In genomic region chr17:65857617-65858016, GRCm38 (mm10) we compare ENCODE assay signal across 32 mouse cellular contexts. TPM values are rescaled to one million over a fixed set of nuclear protein-coding genes. Genes with fewer than 3 reads are reported as not detected.
DNase-seq lines count a peak whose midpoint lies in the region; ATAC-seq lines count a peak whose summit lies in the region.
"Had no signal": no experiment of that assay in that cellular context is flagged by ENCODE, and none has a peak within 500 bp of the region (broad histone marks: within the 10 kb centered on the region; RNA-seq: fewer than 3 reads in every experiment).

No protein-coding gene starts in this region.

- WGBS in liver, embryonic 11.5 days = 22% methylated on average over 4 of the region's 4 CpGs
- 17% methylated on average over 4 of the region's 4 CpGs for whole genome bisulfite sequencing in liver, embryonic 16.5 days (ENCODE audit: insufficient replicate concordance)

- no peak overlapping the region for H3K4me2 ChIP-seq in liver, embryonic 11.5 days
- H3K4me2 ChIP-seq in liver, embryonic 16.5 days (ENCODE audit: low read depth, low read length) = no peak overlapping the region
- H3K4me2 ChIP-seq: embryonic facial prominence, embryonic 12.5 days; forebrain, embryonic 15.5 days; heart, embryonic 13.5 days; hindbrain, embryonic 15.5 days; kidney, embryonic 15.5 days; midbrain, embryonic 13.5 days; neural tube, embryonic 13.5 days had no signal

- peak overlapping the region; percentile 36; the same call in 1 of the 2 replicates for H3K27ac ChIP-seq in liver, embryonic 11.5 days (ENCODE audit: low read depth, low read length)
- H3K27ac ChIP-seq in liver, embryonic 16.5 days (ENCODE audit: low read length) = no peak overlapping the region
- H3K27ac ChIP-seq: embryonic facial prominence, embryonic 12.5 days; forebrain, embryonic 10.5 days; forebrain, embryonic 15.5 days; heart, embryonic 13.5 days; hindbrain, embryonic 10.5 days; hindbrain, embryonic 15.5 days; kidney, embryonic 15.5 days; midbrain, embryonic 13.5 days; neural tube, embryonic 13.5 days had no signal

- no peaks in the 10 kb centered on the region for H3K27me3 ChIP-seq in liver, embryonic 11.5 days (replicated peaks; ENCODE audit: control insufficient read depth, insufficient read depth, low read length)
- no peaks in the 10 kb centered on the region for H3K27me3 ChIP-seq in liver, embryonic 16.5 days (ENCODE audit: control insufficient read depth, insufficient read depth, low read depth, low read length)
- H3K27me3 ChIP-seq: embryonic facial prominence, embryonic 12.5 days; forebrain, embryonic 15.5 days; heart, embryonic 13.5 days; hindbrain, embryonic 15.5 days; kidney, embryonic 15.5 days; megakaryocyte, embryonic 14.5 days; midbrain, embryonic 13.5 days; neural tube, embryonic 13.5 days had no signal

- DNase-seq in liver, embryonic 11.5 days (ENCODE audit: low spot score) = no peak
- no peak for DNase-seq in liver
- no peak for DNase-seq in layer of hippocampus, postnatal 10 days (ENCODE audit: low spot score in 2 of 2)
- DNase-seq in cerebellum, postnatal 10 days = no peak
- no peak for DNase-seq in yolk sac, embryonic 10.5 days (ENCODE audit: low spot score)
- DNase-seq: adrenal gland, adult 2 months; cerebellum, adult 8-10 months; cerebellum, postnatal 36 days; embryo, embryonic 11 days; gastrocnemius, postnatal 36 days; heart, adult 18-20 months; heart, postnatal 10 days; kidney, adult 11 months; kidney, postnatal 25 days; lung, postnatal 36 days; retina, postnatal 1 day; right cerebral cortex, postnatal 14 days; thymus, postnatal 14 days had no signal

- H3K9ac ChIP-seq in liver, embryonic 11.5 days (ENCODE audit: low read depth, low read length) = no peak overlapping the region
- H3K9ac ChIP-seq in liver, embryonic 16.5 days (ENCODE audit: low read depth, low read length) = no peak overlapping the region
- H3K9ac ChIP-seq: embryonic facial prominence, embryonic 12.5 days; forebrain, embryonic 15.5 days; heart, embryonic 13.5 days; hindbrain, embryonic 15.5 days; kidney, embryonic 15.5 days; midbrain, embryonic 13.5 days; neural tube, embryonic 13.5 days had no signal

- H3K4me3 ChIP-seq in liver, embryonic 11.5 days (ENCODE audit: low read depth, low read length) = no peak overlapping the region
- no peak overlapping the region for H3K4me3 ChIP-seq in liver, embryonic 16.5 days (ENCODE audit: low read depth, low read length)
- H3K4me3 ChIP-seq: embryonic facial prominence, embryonic 12.5 days; forebrain, embryonic 10.5 days; forebrain, embryonic 15.5 days; heart, embryonic 13.5 days; hindbrain, embryonic 10.5 days; hindbrain, embryonic 15.5 days; kidney, embryonic 15.5 days; megakaryocyte, embryonic 14.5 days; midbrain, embryonic 13.5 days; neural tube, embryonic 13.5 days had no signal

- peaks cover 15% of the 10 kb centered on the region for H3K4me1 ChIP-seq in liver, embryonic 11.5 days (replicated peaks; ENCODE audit: control insufficient read depth, insufficient read depth, low read length)
- H3K4me1 ChIP-seq in liver, embryonic 16.5 days (ENCODE audit: control insufficient read depth, low read depth, low read length) = no peaks in the 10 kb centered on the region
- H3K4me1 ChIP-seq: embryonic facial prominence, embryonic 12.5 days; forebrain, embryonic 10.5 days; forebrain, embryonic 15.5 days; hindbrain, embryonic 10.5 days; hindbrain, embryonic 15.5 days; kidney, embryonic 15.5 days; midbrain, embryonic 13.5 days; neural tube, embryonic 13.5 days had no signal

- peaks cover 2% of the 10 kb centered on the region; the same call in 1 of the 2 replicates for H3K9me3 ChIP-seq in liver, embryonic 11.5 days (ENCODE audit: control insufficient read depth, low read length)
- H3K9me3 ChIP-seq in liver, embryonic 16.5 days (replicated peaks; ENCODE audit: control insufficient read depth, low read length) = no peaks in the 10 kb centered on the region
- H3K9me3 ChIP-seq: embryonic facial prominence, embryonic 12.5 days; forebrain, embryonic 10.5 days; forebrain, embryonic 15.5 days; heart, embryonic 13.5 days; hindbrain, embryonic 10.5 days; hindbrain, embryonic 15.5 days; kidney, embryonic 15.5 days; megakaryocyte, embryonic 14.5 days; midbrain, embryonic 13.5 days; neural tube, embryonic 13.5 days had no signal

- peaks cover 25% of the 10 kb centered on the region for H3K36me3 ChIP-seq in liver, embryonic 11.5 days (ENCODE audit: control insufficient read depth, insufficient read depth, low read length)
- peaks cover 22% of the 10 kb centered on the region for H3K36me3 ChIP-seq in liver, embryonic 16.5 days (ENCODE audit: control insufficient read depth, insufficient read depth)

- peak; percentile 54 for ATAC-seq in liver, embryonic 11.5 days (replicated peaks; ENCODE audit: low FRiP score)
- 0 out of 2 replicates have a peak, but pooled peaks have one; percentile 14 for ATAC-seq in erythroid progenitor cell, adult 5-6 weeks (replicated peaks; ENCODE audit: low FRiP score, poor library complexity, severe bottlenecking)
- peak; percentile 53 for ATAC-seq in liver, embryonic 16.5 days (ENCODE audit: low read depth)
- ATAC-seq: activated CD4-positive, CD25-positive, alpha-beta regulatory T cell, adult 4 months; forebrain, embryonic 15.5 days; inflammation-experienced regulatory T-cells, adult 6 months; midbrain, embryonic 13.5 days had no signal

RNA-seq across cellular contexts. Expression of gene Ralbp1, which starts 28.0 kb away (rescaled TPM):
- polyA plus RNA-seq in liver, embryonic 11.5 days (2014; fragmentation: Nextera tagmentation; extraction: Ambion mirVana) = 48.7 and 55.2 TPM in 2 replicates
- 18.9 and 22.7 TPM in 2 replicates for total RNA-seq in erythroid progenitor cell, adult 5-6 weeks (2015; ENCODE audit: low replicate concordance)
- total RNA-seq in erythroid progenitor cell, adult 5-6 weeks (2017; ENCODE audit: low replicate concordance) = 40.8 and 45.1 TPM in 2 replicates
- polyA plus RNA-seq in liver, embryonic 16.5 days (2015; fragmentation: Nextera tagmentation; extraction: Ambion mirVana) = 35.4 and 37.7 TPM in 2 replicates
- 10 to 100 TPM; 36.2 to 38.8 TPM for total RNA-seq in layer of hippocampus, postnatal 10 days (2021)
